Mouse (Mus musculus) thymus, postnatal 4 days (tissue): ENCODE results near the gene Gp5.
"Not testable (repeated sequence)": the region's sequence is repeated elsewhere in the genome, so short reads cannot be mapped to it uniquely, and the experiment has no call there.

Experiments
- DNase-seq: peaks from one replicate; pipeline ENCODE4 v3.0.0; 2021

The Gp5 gene

GRCm38 (mm10) chr16:30310647-30311046 lies at the start of gene Gp5:
Gp5 (minus strand) TSS chr16:30310779.
- no peak for DNase-seq

GRCm38 (mm10) chr16:30353489-30353888 lies 42.9 kb upstream of the Gp5 start:
- not testable (repeated sequence) for DNase-seq

- DNase-seq, result no peak
Measured at GRCm38 (mm10) chr16:30314236-30314635, 3.7 kb upstream of the Gp5 start.

GRCm38 (mm10) chr16:30310171-30310515 lies 436 bp downstream of the Gp5 start:
- DNase-seq, result no peak

- peak; percentile 35 for DNase-seq
Measured at GRCm38 (mm10) chr16:30309395-30310170, 996 bp downstream of the Gp5 start.

GRCm38 (mm10) chr16:30308616-30309394 lies 1.8 kb downstream of the Gp5 start:
- DNase-seq, result peak; percentile 67

- DNase-seq, result no peak
Measured at GRCm38 (mm10) chr16:30307961-30308615, 2.5 kb downstream of the Gp5 start.

- no peak for DNase-seq
Measured at GRCm38 (mm10) chr16:30307306-30307705, 3.3 kb downstream of the Gp5 start.

- peak; percentile 5 for DNase-seq
Measured at GRCm38 (mm10) chr16:30306102-30306501, 4.5 kb downstream of the Gp5 start.

GRCm38 (mm10) chr16:30304236-30304635 lies 6.3 kb downstream of the Gp5 start:
- peak; percentile 2 for DNase-seq

GRCm38 (mm10) chr16:30303411-30303810 lies 7.2 kb downstream of the Gp5 start:
- no peak for DNase-seq

- DNase-seq, result no peak
Measured at GRCm38 (mm10) chr16:30302686-30303085, 7.9 kb downstream of the Gp5 start.

- no peak for DNase-seq
Measured at GRCm38 (mm10) chr16:30299711-30300277, 10.8 kb downstream of the Gp5 start.

- DNase-seq, result no peak
Measured at GRCm38 (mm10) chr16:30297450-30297849, 13.1 kb downstream of the Gp5 start.

- DNase-seq, result no peak
Measured at GRCm38 (mm10) chr16:30296601-30297275, 13.8 kb downstream of the Gp5 start.

GRCm38 (mm10) chr16:30295106-30295505 lies 15.5 kb downstream of the Gp5 start:
- DNase-seq, result no peak

GRCm38 (mm10) chr16:30290436-30290835 lies 20.1 kb downstream of the Gp5 start:
- no peak for DNase-seq

- no peak for DNase-seq
Measured at GRCm38 (mm10) chr16:30285701-30286100, 24.9 kb downstream of the Gp5 start.

GRCm38 (mm10) chr16:30283743-30284337 lies 26.7 kb downstream of the Gp5 start:
- peak; percentile 78 for DNase-seq

- peak; percentile 47 for DNase-seq
Measured at GRCm38 (mm10) chr16:30282844-30283495, 27.6 kb downstream of the Gp5 start, which contains the start of gene Lrrc15. Lrrc15 (minus strand) TSS chr16:30283256.

- no peak for DNase-seq
Measured at GRCm38 (mm10) chr16:30280676-30281297, 29.8 kb downstream of the Gp5 start.
